Mouse (Mus musculus): Measurements from ENCODE around the gene Hcst.

The Hcst gene

DNA sequence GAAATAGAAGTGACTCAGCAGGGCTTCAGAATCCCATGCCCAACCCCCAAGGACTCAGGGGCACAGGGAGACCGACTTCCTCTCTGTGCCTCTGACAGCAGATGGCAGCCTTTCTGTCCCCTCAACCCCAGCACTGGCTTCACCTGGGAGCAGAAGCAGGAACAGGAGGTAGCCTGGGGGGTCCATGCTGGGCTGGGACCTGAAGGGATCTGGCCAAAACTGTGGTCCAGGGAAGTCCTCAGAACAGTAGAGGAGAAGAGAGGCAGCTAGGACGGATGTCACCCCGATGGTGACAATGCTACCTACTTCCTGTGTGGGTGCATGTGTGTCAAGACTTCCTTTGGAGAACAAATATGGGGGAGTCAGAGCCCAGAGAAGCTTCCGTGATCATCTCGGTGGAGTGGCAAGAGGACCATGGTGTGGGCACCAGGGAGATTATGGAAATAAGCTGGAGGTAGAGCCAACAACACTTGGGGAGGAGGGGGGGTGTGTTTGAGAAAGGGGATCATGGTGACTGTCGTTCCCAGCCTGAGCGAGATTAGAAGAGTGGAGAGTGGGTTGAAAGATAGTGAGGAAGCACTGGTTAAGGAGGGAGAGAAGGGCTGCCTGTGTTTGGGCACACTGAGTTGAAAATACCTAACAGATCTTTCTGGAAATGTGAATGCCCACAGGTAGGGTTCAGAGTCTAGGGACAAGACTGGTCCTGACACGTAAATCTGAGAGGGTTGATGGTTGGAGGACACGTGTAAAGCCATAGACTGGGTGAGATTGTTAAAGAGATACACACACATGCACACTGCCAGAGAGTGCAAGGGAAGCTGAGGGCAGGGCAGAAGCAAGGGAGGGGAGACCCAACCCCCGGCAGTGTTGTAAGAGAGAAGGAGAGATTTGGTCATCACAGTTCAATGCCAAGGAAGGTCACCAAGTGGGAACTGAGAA is at the start of gene Hcst:
Gene Hcst, minus strand, starts transcription at position 294 of the 939 bp plus-strand sequence.
- DNase-seq (ENCODE audit: low spot score), result no peak

DNA sequence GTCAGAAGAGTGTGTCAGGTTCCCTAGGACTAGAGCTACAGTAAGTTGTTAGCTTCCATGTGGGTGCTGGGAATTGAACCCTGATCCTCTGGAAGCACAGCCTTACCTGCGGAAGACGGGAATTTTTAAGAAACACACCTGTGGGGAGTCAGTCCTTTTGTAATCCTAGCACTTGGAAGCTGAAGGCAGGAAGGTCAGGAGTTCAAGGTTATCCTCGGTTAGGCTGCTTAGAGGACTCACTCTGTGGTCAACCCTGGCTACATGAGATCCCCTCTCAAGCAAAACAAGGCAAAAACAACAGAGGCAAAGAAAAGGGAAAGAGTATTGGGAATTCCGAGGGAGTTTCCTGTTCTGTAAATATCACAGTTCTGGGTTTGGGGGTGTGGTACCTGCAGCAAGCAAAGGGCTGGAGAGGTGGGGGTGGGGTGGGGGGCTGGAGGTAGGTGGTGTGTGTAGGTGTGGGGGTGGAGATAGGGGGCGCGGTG is 45.2 kb upstream of the Hcst start:
- DNase-seq (ENCODE audit: low spot score), result no peak

- no peak for DNase-seq (ENCODE audit: low spot score)
Measured at GRCm38 (mm10) chr7:30463996-30464395, 44.3 kb upstream of the Hcst start.

DNA sequence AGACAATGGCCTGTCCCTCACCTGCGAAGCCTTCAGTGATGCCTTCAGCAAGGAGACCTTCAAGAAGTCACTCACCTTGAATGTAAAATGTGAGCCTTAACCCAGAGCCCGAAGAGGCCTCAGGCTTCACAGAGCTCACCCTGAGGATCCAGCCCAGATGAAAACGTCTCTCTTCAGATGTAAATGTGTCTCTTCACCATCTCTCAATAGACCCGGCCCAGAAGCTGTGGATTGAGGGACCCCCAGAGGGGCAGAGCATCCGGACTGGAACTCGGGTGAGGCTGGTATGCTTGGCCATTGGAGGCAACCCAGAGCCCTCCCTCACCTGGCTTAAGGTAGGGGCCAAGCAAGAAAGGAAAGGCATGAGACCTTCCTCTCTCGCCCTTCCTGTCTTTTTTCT is 43.9 kb upstream of the Hcst start:
- DNase-seq (ENCODE audit: low spot score), result no peak

GRCm38 (mm10) chr7:30459484-30459883 is 39.8 kb upstream of the Hcst start:
- DNase-seq (ENCODE audit: low spot score), result no peak

- no peak for DNase-seq (ENCODE audit: low spot score)
Measured at GRCm38 (mm10) chr7:30457629-30458330, 38.1 kb upstream of the Hcst start, which contains the start of the genes Kirrel2 and Nphs1. Kirrel2 (minus strand) TSS chr7:30457690. Nphs1 (plus strand) TSS chr7:30458315.

- DNase-seq (ENCODE audit: low spot score), result no peak
Measured at GRCm38 (mm10) chr7:30456911-30457628, 37.4 kb upstream of the Hcst start.

- no peak for DNase-seq (ENCODE audit: low spot score)
Measured at GRCm38 (mm10) chr7:30456487-30456886, 36.8 kb upstream of the Hcst start.

- DNase-seq (ENCODE audit: low spot score), result no peak
Measured at GRCm38 (mm10) chr7:30454259-30454658, 34.6 kb upstream of the Hcst start.

GRCm38 (mm10) chr7:30453766-30454165 is 34.1 kb upstream of the Hcst start:
- DNase-seq (ENCODE audit: low spot score), result peak; percentile 30

DNA sequence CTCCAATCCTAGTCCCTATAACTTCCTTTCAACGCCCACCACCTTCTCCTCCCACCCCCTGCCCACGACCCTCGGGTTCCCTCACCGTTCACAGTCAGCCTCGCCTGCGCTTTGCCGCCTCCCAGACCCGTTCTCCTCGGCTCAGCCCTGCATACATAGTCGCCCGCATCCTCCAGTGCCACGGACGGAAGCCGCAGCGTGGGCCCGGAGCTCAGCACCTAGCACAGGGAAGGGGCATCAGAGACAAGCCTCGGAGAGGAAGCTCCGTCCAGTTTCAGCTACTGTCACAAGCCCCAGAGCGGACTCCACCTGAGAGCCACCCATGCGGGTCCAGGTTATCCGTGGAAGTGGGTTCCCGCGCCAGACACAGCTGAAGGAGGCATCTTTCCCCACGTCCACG is 33.7 kb upstream of the Hcst start:
- no peak for DNase-seq (ENCODE audit: low spot score)

GRCm38 (mm10) chr7:30450241-30450640 is 30.6 kb upstream of the Hcst start:
- no peak for DNase-seq (ENCODE audit: low spot score)

- peak; percentile 46 for DNase-seq (ENCODE audit: low spot score)
Measured at GRCm38 (mm10) chr7:30444971-30445751, 25.5 kb upstream of the Hcst start, which contains the start of gene Aplp1. Aplp1 (minus strand) TSS chr7:30445535.

DNA sequence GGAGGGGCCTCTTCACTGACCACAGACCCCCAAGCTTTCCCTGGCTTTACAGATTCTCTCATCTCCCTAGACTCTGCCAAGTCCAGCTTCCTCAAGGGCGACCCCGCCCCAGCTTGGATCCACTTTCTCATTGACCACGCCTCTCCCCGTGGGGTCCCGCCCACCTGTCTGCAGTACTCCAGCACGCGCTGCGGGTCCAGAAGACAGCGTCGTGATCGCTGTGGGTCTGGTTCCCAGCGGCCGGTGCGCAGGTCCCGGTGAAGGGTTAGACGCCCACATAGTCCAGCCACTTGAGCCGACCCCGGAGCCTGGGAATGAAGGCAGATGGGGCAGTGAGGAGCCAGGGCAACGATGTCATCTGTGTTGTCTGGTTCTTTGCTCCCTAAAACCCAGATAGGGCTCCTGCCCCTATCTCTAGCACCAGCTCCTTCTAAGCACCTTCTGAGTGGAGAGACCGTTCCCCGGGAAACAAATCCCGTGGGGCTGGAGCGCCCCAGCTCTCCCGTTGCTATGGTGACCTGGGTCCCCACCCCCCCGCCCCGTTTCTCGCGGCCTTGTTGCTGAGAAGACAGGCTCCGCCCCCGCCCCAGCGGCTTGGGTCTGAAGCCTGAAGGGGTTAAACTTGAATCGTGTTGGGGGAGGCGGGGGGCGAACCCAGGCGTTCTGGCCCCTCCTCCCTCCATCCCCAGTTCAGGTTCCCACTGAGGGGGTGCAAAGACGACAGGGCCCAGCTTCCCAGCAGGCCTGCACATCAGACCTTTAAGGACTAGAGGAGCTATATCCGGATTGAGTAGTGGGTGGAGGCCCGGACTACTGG is 24.7 kb upstream of the Hcst start:
- DNase-seq (ENCODE audit: low spot score), result no peak

DNA sequence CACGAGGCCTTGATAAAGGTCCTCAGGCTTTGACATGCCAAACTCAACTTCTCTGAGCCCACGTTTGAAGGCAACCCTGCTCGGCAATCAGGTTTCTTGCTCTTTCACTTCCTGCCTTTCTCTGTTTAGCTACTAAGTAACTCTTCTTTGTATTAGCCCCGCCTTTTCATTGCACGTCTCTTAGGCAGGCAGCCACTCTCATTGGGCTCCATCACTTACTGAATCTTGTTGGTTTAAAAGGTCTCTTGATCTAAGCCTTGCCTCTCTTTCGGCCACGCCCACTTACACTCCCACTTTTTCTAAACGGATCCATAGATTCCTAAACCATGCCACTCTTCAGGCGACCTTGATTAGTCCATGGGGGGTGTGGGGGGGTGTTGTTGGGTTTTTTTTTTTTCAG is 24.0 kb upstream of the Hcst start:
- no peak for DNase-seq (ENCODE audit: low spot score)

DNA sequence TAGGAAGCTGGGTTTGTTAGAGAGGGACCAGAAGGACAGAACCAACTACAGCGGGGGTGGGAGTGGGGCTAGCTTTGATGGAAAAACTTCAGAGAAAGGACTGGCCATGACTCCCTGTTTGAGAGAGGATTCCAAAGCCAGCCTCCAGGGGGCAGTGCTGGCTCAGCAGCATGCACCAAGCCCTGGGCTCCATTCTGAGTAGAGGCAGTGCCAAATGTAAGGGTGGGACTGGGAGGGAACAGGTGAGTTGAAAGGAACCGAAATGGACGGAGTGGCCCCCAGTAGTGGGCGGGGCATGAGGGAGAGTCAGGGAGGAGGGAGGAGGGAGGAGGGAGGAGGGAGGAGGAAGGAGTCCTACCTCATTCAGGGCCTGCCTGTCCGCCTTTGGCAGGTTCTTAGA is 21.0 kb upstream of the Hcst start:
- DNase-seq (ENCODE audit: low spot score), result peak; percentile 50

GRCm38 (mm10) chr7:30439734-30440133 is 20.1 kb upstream of the Hcst start:
- DNase-seq (ENCODE audit: low spot score), result no peak

GRCm38 (mm10) chr7:30436879-30437278 is 17.2 kb upstream of the Hcst start:
- no peak for DNase-seq (ENCODE audit: low spot score)

DNA sequence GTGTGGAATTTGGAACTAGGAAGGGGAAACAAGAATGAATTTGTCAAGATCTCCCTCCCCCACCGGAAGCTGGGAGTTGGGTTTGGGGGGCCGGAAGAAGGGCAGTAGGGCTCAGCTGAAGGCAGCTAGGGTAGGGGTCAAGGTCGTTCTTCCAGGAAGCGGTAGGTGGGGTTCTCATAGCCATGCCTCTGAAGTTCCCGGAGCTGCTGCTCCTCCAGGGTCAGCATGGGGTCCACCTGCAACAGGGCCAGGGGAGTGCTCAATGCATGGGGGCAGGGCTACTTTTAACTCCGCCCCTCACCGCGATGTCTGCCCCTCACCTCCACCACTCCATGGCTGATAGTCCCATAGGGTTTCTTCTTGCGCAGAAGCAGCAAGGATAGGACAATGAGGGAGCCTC is 15.5 kb upstream of the Hcst start:
- no peak for DNase-seq (ENCODE audit: low spot score)

- no peak for DNase-seq (ENCODE audit: low spot score)
Measured at GRCm38 (mm10) chr7:30434701-30435100, 15.0 kb upstream of the Hcst start.

All from urinary bladder, postnatal 25 days (tissue).